Mouse (Mus musculus): ENCODE measurements around the gene Rabepk. TPM values are rescaled to one million over a fixed set of nuclear protein-coding genes. Genes with fewer than 3 reads are reported as not detected.

The Rabepk gene
- total and polyA plus RNA-seq, 3 experiments, result 47.1 to 85.3 TPM; not detected in 1

GRCm38 (mm10) chr2:34810775-34811174, 11.1 kb upstream of the Rabepk start:
- Histone ChIP-seq H3K9me3 (replicated peaks; ENCODE audit: insufficient read depth, low read length) (no peaks in the 10 kb centered on the region), H3K9ac (ENCODE audit: control insufficient read depth, low read depth, low read length, poor library complexity, severe bottlenecking) (no peak overlapping the region), H3K4me3 (ENCODE audit: control insufficient read depth in 1 of 2, insufficient read depth in 1 of 2, low read depth in 2 of 2, low read length in 2 of 2) (no peak overlapping the region), H3K79me2 (ENCODE audit: control insufficient read depth, insufficient read depth, low read length, poor library complexity) (peaks cover 35% of the 10 kb centered on the region), H3K27me3 (ENCODE audit: control insufficient read depth in 1 of 2, insufficient read depth in 2 of 2, low read length in 2 of 2) (no peaks in the 10 kb centered on the region), H3K36me3 (ENCODE audit: control insufficient read depth in 1 of 2, insufficient read depth in 2 of 2, low read length in 2 of 2) (peaks cover 29 to 57% of the 10 kb centered on the region in 2 experiments), H3K4me1 (ENCODE audit: control insufficient read depth in 1 of 2, insufficient read depth in 2 of 2, low read length in 2 of 2) (peaks cover 16 to 24% of the 10 kb centered on the region in 2 experiments), H3K27ac (ENCODE audit: control insufficient read depth, low read depth, low read length) (no peak overlapping the region)
- DNase-seq (ENCODE audit: low read depth, low spot score), result no peak
- TF ChIP-seq RCOR1 (IDR thresholded peaks at IDR 0.05; ENCODE audit: low read depth, low read length) (no peak), MAX (IDR thresholded peaks at IDR 0.05; ENCODE audit: low read length) (no peak), GATA1 (IDR thresholded peaks at IDR 0.05; ENCODE audit: low read depth, low read length) (no peak)

GRCm38 (mm10) chr2:34809568-34809967, 9.9 kb upstream of the Rabepk start:
- TF ChIP-seq TCF12 (IDR thresholded peaks at IDR 0.05; ENCODE audit: low read depth, low read length) (peak; percentile 81), MAFK (IDR thresholded peaks at IDR 0.05; ENCODE audit: borderline replicate concordance, low read depth, low read length) (no peak), ZNF384 (IDR thresholded peaks at IDR 0.05; ENCODE audit: low read depth, low read length) (no peak), ZMIZ1 (IDR thresholded peaks at IDR 0.05; ENCODE audit: low read depth, low read length) (0 out of 2 replicates have a peak, but pooled peaks have one; percentile 22), GATA1 (IDR thresholded peaks at IDR 0.05; ENCODE audit: low read depth, low read length) (peak; percentile 85), TAL1 (IDR thresholded peaks at IDR 0.05; ENCODE audit: low read length) (peak; percentile 39), POLR2AphosphoS5 (IDR thresholded peaks at IDR 0.05; ENCODE audit: borderline replicate concordance, low read depth, low read length) (no peak), RCOR1 (IDR thresholded peaks at IDR 0.05; ENCODE audit: low read depth, low read length) (peak; percentile 37; the same call in 1 of the 2 replicates), SIN3A (IDR thresholded peaks at IDR 0.05; ENCODE audit: low read length) (peak; percentile 52), POLR2A (IDR thresholded peaks at IDR 0.05; ENCODE audit: control insufficient read depth in 1 of 2, insufficient read depth in 1 of 2, low read depth in 1 of 2, low read length in 2 of 2, poor library complexity in 1 of 2) (peak in 1 of 2 experiments; percentile 34; a peak in 1 of 4 replicates), EP300 (IDR thresholded peaks at IDR 0.05; ENCODE audit: low read depth in 1 of 2, low read length in 2 of 2) (peak; percentile 76 to 79), ZKSCAN1 (IDR thresholded peaks at IDR 0.05; ENCODE audit: low read depth, low read length) (no peak), HCFC1 (IDR thresholded peaks at IDR 0.05; ENCODE audit: low read depth, low read length) (no peak), MXI1 (IDR thresholded peaks at IDR 0.05; ENCODE audit: low read depth, low read length) (0 out of 2 replicates have a peak, but pooled peaks have one; percentile 34), ETS1 (IDR thresholded peaks at IDR 0.05; ENCODE audit: low read depth, low read length) (peak; percentile 77)
- Histone ChIP-seq H3K27ac (ENCODE audit: control insufficient read depth, low read depth, low read length) (peak overlapping the region; percentile 75), H3K9ac (ENCODE audit: control insufficient read depth, low read depth, low read length, poor library complexity, severe bottlenecking) (no peak overlapping the region), H3K27me3 (ENCODE audit: control insufficient read depth in 1 of 2, insufficient read depth in 2 of 2, low read length in 2 of 2) (no peaks in the 10 kb centered on the region), H3K4me3 (ENCODE audit: control insufficient read depth in 1 of 2, insufficient read depth in 1 of 2, low read depth in 2 of 2, low read length in 2 of 2) (no peak overlapping the region), H3K79me2 (ENCODE audit: control insufficient read depth, insufficient read depth, low read length, poor library complexity) (peaks cover 43% of the 10 kb centered on the region), H3K4me1 (ENCODE audit: control insufficient read depth in 1 of 2, insufficient read depth in 2 of 2, low read length in 2 of 2) (peaks cover 21 to 25% of the 10 kb centered on the region in 2 experiments), H3K36me3 (ENCODE audit: control insufficient read depth in 1 of 2, insufficient read depth in 2 of 2, low read length in 2 of 2) (peaks cover 29 to 67% of the 10 kb centered on the region in 2 experiments), H3K9me3 (replicated peaks; ENCODE audit: insufficient read depth, low read length) (no peaks in the 10 kb centered on the region)
- peak; percentile 53 for DNase-seq (ENCODE audit: low read depth, low spot score)
